Mouse (Mus musculus) limb, embryonic 14.5 days (tissue): ENCODE data around the gene Slc12a5. TPM values are rescaled to one million over a fixed set of nuclear protein-coding genes. Genes with fewer than 3 reads are reported as not detected.

ENCODE experiments used
- ATAC-seq: fragments of 200-750 bp; cut with Nextera tagmentation; 2 replicates; pipeline ENCODE4 v1.8.0; 2017; ENCODE audit warnings: low read depth, moderate number of reproducible peaks, moderate TSS enrichment; ENCODE audit not compliant: low FRiP score
- DNase-seq: peaks from one replicate; pipeline ENCODE4 v3.0.0-alpha.2; 2015; ENCODE audit warnings: low spot score
- H3K27ac ChIP-seq: fragments of 300-500 bp; sonication (generic); replicated peaks from 2 replicates; pipeline ENCODE4 v1.5.1; 2014; ENCODE audit warnings: low read depth, mild to moderate bottlenecking, low read length, moderate library complexity, mixed read lengths
- H3K27me3 ChIP-seq: fragments of 300-500 bp; sonication (generic); 2 replicates; pipeline ENCODE4 v1.6.1; 2014; ENCODE audit warnings: low read length, mixed read lengths; ENCODE audit not compliant: control insufficient read depth, insufficient read depth
- H3K36me3 ChIP-seq: fragments of 300-500 bp; sonication (generic); 2 replicates; pipeline ENCODE4 v1.6.1; 2014; ENCODE audit warnings: mild to moderate bottlenecking, low read length, moderate library complexity, mixed read lengths; ENCODE audit not compliant: control insufficient read depth, insufficient read depth
- H3K4me1 ChIP-seq: fragments of 300-500 bp; sonication (generic); 2 replicates; pipeline ENCODE4 v1.6.1; 2014; ENCODE audit warnings: antibody characterized with exemption, low read length, mixed read lengths; ENCODE audit not compliant: control insufficient read depth, insufficient read depth
- H3K4me2 ChIP-seq: fragments of 300-500 bp; sonication (generic); replicated peaks from 2 replicates; pipeline ENCODE4 v1.6.1; 2014; ENCODE audit warnings: low read depth, mild to moderate bottlenecking, low read length, moderate library complexity; ENCODE audit not compliant: severe bottlenecking
- H3K4me3 ChIP-seq: fragments of 300-500 bp; sonication (generic); replicated peaks from 2 replicates; pipeline ENCODE4 v1.5.1; 2014; ENCODE audit warnings: low read length
- H3K9ac ChIP-seq: fragments of 300-500 bp; sonication (generic); 2 replicates; pipeline ENCODE4 v1.6.1; 2014; ENCODE audit warnings: mild to moderate bottlenecking, low read depth, low read length, moderate library complexity; ENCODE audit not compliant: severe bottlenecking
- H3K9me3 ChIP-seq: fragments of 300-500 bp; sonication (generic); 2 replicates; pipeline ENCODE4 v1.6.1; 2016; ENCODE audit warnings: low read length; ENCODE audit not compliant: control insufficient read depth
- POLR2A ChIP-seq: fragments of 200-500 bp; IDR thresholded peaks from 2 replicates; pipeline ENCODE4 v1.8.0; 2012; ENCODE audit warnings: inconsistent platforms, mild to moderate bottlenecking, moderate library complexity, borderline replicate concordance; ENCODE audit not compliant: insufficient read depth, insufficient read length; ENCODE audit errors: extremely low read depth
- WGBS: fragments of 180-500 bp; shearing (Covaris S2); extraction: QIAGEN DNeasy Blood & Tissue Kit; methylation state at CpG from one replicate; pipeline ENCODE4 v1.1.7; 2014; 5-methylcytosine and 5-hydroxymethylcytosine counted together
- polyA plus RNA-seq, 2 experiments: library from polyadenylated mRNA; depleted of rRNA in 1 of 2; stranded (reverse) in 1 of 2; unstranded in 1 of 2; fragments of >200 nt; fragmentation: Nextera tagmentation in 1 of 2; extraction: Ambion mirVana in 1 of 2; gene quantifications; 2 replicates each; pipeline versions ENCODE4 v1.2.1 to v1.2.3; 2012 to 2014

Gene Slc12a5
- polyA plus RNA-seq, 2 experiments, result 0.72 to 6.9 TPM

- Histone ChIP-seq H3K4me1 (no peaks in the 10 kb centered on the region), H3K4me3 (no peak overlapping the region), H3K9ac (no peak overlapping the region), H3K27ac (no peak overlapping the region), H3K27me3 (peaks cover 16% of the 10 kb centered on the region), H3K36me3 (no peaks in the 10 kb centered on the region), H3K9me3 (no peaks in the 10 kb centered on the region), H3K4me2 (no peak overlapping the region)
- DNase-seq (no peak), ATAC-seq (no peak)
- WGBS, result 47% methylated on average over 10 of the region's 10 CpGs
- no peak for TF ChIP-seq POLR2A
Observed at GRCm38 (mm10) chr2:164991808-164992207, 31.2 kb downstream of the Slc12a5 start.

GRCm38 (mm10) chr2:164994156-164994555, 33.6 kb downstream of the Slc12a5 start:
- H3K4me2 ChIP-seq, result no peak overlapping the region
- H3K4me1 ChIP-seq, result peaks cover 17% of the 10 kb centered on the region
- no peak overlapping the region for H3K27ac ChIP-seq
- 88% methylated on average over 11 of the region's 11 CpGs for WGBS
- 0 out of 2 replicates have a peak, but pooled peaks cover 3% of the 10 kb centered on the region for H3K36me3 ChIP-seq
- H3K9ac ChIP-seq, result no peak overlapping the region
- no peak for DNase-seq
- H3K9me3 ChIP-seq, result no peaks in the 10 kb centered on the region
- H3K27me3 ChIP-seq, result peaks cover 39% of the 10 kb centered on the region
- no peak for TF ChIP-seq POLR2A
- no peak for ATAC-seq
- H3K4me3 ChIP-seq, result no peak overlapping the region

GRCm38 (mm10) chr2:164994659-164995428, 34.2 kb downstream of the Slc12a5 start:
- H3K4me2 ChIP-seq, result no peak overlapping the region
- peaks cover 40% of the 10 kb centered on the region for H3K27me3 ChIP-seq
- H3K4me3 ChIP-seq, result no peak overlapping the region
- H3K9ac ChIP-seq, result no peak overlapping the region
- TF ChIP-seq POLR2A, result no peak
- WGBS, result 53% methylated on average over 21 of the region's 21 CpGs
- H3K9me3 ChIP-seq, result no peaks in the 10 kb centered on the region
- ATAC-seq, result no peak
- peaks cover 17% of the 10 kb centered on the region for H3K4me1 ChIP-seq
- no peak overlapping the region for H3K27ac ChIP-seq
- peaks cover 10% of the 10 kb centered on the region for H3K36me3 ChIP-seq
- no peak for DNase-seq

GRCm38 (mm10) chr2:164995976-164996375, 35.4 kb downstream of the Slc12a5 start:
- WGBS, result 71% methylated on average over 11 of the region's 11 CpGs
- no peak for TF ChIP-seq POLR2A
- H3K4me2 ChIP-seq, result no peak overlapping the region
- H3K9ac ChIP-seq, result no peak overlapping the region
- H3K9me3 ChIP-seq, result no peaks in the 10 kb centered on the region
- no peak for DNase-seq
- ATAC-seq, result no peak
- H3K27ac ChIP-seq, result no peak overlapping the region
- H3K4me1 ChIP-seq, result peaks cover 17% of the 10 kb centered on the region
- peaks cover 21% of the 10 kb centered on the region for H3K36me3 ChIP-seq
- H3K27me3 ChIP-seq, result peaks cover 40% of the 10 kb centered on the region
- no peak overlapping the region for H3K4me3 ChIP-seq

GRCm38 (mm10) chr2:164996848-164997720, 36.5 kb downstream of the Slc12a5 start:
- peaks cover 40% of the 10 kb centered on the region for H3K27me3 ChIP-seq

More at GRCm38 (mm10) chr2:164996848-164997720, 36.5 kb downstream of the Slc12a5 start:
- no peak for TF ChIP-seq POLR2A
- WGBS, result 14% methylated on average over 41 of the region's 49 CpGs
- DNase-seq (no peak), ATAC-seq (no peak)
- no peak overlapping the region for H3K27ac ChIP-seq
- H3K4me2 ChIP-seq, result peak overlapping the region; percentile 65
- peak overlapping the region; percentile 37 for H3K4me3 ChIP-seq
- peak overlapping the region; percentile 47 for H3K9ac ChIP-seq
- H3K9me3 ChIP-seq, result no peaks in the 10 kb centered on the region
- peaks cover 32% of the 10 kb centered on the region for H3K36me3 ChIP-seq
- peaks cover 17% of the 10 kb centered on the region for H3K4me1 ChIP-seq
